Mouse (Mus musculus): ENCODE measurements around the gene Myzap.

DNA sequence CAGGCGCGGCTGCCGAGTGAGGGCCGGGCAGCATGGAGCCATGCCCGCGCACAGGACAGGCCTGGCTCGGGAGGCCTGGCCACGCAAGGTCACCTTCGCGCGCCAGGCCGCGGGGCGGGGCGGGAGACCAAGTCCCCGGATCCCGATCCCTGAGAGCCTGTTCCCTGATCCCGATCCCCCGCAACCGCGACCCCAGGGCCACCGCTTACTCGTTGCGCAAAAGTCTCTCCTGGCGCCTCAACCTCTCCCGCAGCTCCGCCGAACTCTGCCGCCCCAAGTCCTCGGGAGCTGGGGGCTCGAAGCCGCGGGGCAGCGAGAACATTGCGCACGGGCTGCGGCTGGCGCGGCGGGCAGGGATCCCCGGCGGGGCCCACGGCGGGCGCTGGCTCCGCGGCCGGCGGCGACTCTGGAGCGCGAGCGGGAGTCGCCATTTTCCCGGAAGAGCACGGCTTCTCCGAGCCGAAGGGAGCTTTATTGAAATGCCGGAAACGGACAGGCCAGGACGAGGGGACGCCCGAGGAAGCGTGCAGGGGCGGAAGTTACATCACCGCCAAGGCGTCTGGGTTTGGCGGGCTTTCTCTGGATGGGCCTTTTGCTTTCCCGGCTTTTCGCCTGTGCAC is 106.6 kb downstream of the Myzap start, which contains the start of gene Polr2m:
- TF ChIP-seq CTCF (IDR thresholded peaks at IDR 0.05; ENCODE audit: low read depth, low read length) (no peak), POLR2A (IDR thresholded peaks at IDR 0.05; ENCODE audit: insufficient read depth, low read length) (no peak)
